Mouse (Mus musculus) heart, embryonic 11.5 days (tissue): Measurements from ENCODE around the gene AW011738. TPM values are rescaled to one million over a fixed set of nuclear protein-coding genes. Genes with fewer than 3 reads are reported as not detected.

ENCODE experiments used
- ATAC-seq: fragments of 200-750 bp; cut with Nextera tagmentation; replicated peaks from 2 replicates; pipeline ENCODE4 v1.8.0; 2017; ENCODE audit warnings: moderate library complexity; ENCODE audit not compliant: insufficient number of reproducible peaks, low FRiP score, low TSS enrichment
- H3K27ac ChIP-seq: fragments of 300-500 bp; sonication (generic); 2 replicates; pipeline ENCODE4 v1.5.1; 2014; ENCODE audit warnings: mild to moderate bottlenecking, low read depth, low read length
- H3K27me3 ChIP-seq: fragments of 300-500 bp; sonication (generic); 2 replicates; pipeline ENCODE4 v1.6.1; 2014; ENCODE audit warnings: mild to moderate bottlenecking, low read length, mixed read lengths; ENCODE audit not compliant: control insufficient read depth, insufficient read depth
- H3K36me3 ChIP-seq: fragments of 300-500 bp; sonication (generic); 2 replicates; pipeline ENCODE4 v1.6.1; 2014; ENCODE audit warnings: mild to moderate bottlenecking, low read length, moderate library complexity, mixed read lengths; ENCODE audit not compliant: control insufficient read depth, insufficient read depth
- H3K4me1 ChIP-seq: fragments of 300-500 bp; sonication (generic); 2 replicates; pipeline ENCODE4 v1.6.1; 2014; ENCODE audit warnings: low read length; ENCODE audit not compliant: control insufficient read depth, insufficient read depth
- H3K4me2 ChIP-seq: fragments of 300-500 bp; sonication (generic); 2 replicates; pipeline ENCODE4 v1.6.1; 2014; ENCODE audit warnings: mild to moderate bottlenecking, moderate library complexity
- H3K4me3 ChIP-seq: fragments of 300-500 bp; sonication (generic); 2 replicates; pipeline ENCODE4 v1.5.1; 2014; ENCODE audit warnings: low read depth, low read length
- H3K9ac ChIP-seq: fragments of 300-500 bp; sonication (generic); 2 replicates; pipeline ENCODE4 v1.6.1; 2014; ENCODE audit warnings: mild to moderate bottlenecking, low read depth, low read length, moderate library complexity
- H3K9me3 ChIP-seq: fragments of 300-500 bp; sonication (generic); replicated peaks from 2 replicates; pipeline ENCODE4 v1.6.1; 2016; ENCODE audit warnings: low read length; ENCODE audit not compliant: control insufficient read depth
- WGBS: fragments of 180-500 bp; shearing (Covaris S2); extraction: QIAGEN DNeasy Blood & Tissue Kit; methylation state at CpG from one replicate; pipeline ENCODE4 v1.1.7; 2014; ENCODE audit not compliant: insufficient replicate concordance; 5-methylcytosine and 5-hydroxymethylcytosine counted together
- microRNA-seq: library from miRNA; unstranded; fragments of <30 nt; microRNA quantifications from one replicate; pipeline ENCODE4, GENCODE M21; 2016; ENCODE audit warnings: borderline number of aligned reads
- polyA plus RNA-seq: library from polyadenylated mRNA; unstranded; fragments of >200 nt; fragmentation: Nextera tagmentation; extraction: Ambion mirVana; gene quantifications from 2 replicates; pipeline ENCODE4 v1.2.1, GENCODE M21; 2014

The AW011738 gene
- polyA plus RNA-seq, 1 experiment from 2014 or later = 0.70 TPM

- Histone ChIP-seq H3K4me1 (peaks cover 3% of the 10 kb centered on the region), H3K36me3 (peaks cover 32% of the 10 kb centered on the region), H3K4me2 (no peak overlapping the region), H3K9me3 (no peaks in the 10 kb centered on the region), H3K9ac (no peak overlapping the region), H3K4me3 (no peak overlapping the region), H3K27ac (no peak overlapping the region), H3K27me3 (peaks cover 18% of the 10 kb centered on the region)
- 0 out of 2 replicates have a peak, but pooled peaks have one; percentile 16 for ATAC-seq
- WGBS = 48% methylated on average over 11 of the region's 11 CpGs
These were observed 46.5 kb downstream of the AW011738 start for GRCm38 (mm10) chr4:156249567-156249966.

GRCm38 (mm10) chr4:156251081-156251480 lies 48.0 kb downstream of the AW011738 start:
- Histone ChIP-seq H3K4me1 (peaks cover 7% of the 10 kb centered on the region), H3K4me2 (peak overlapping the region; percentile 32; the same call in 1 of the 2 replicates), H3K4me3 (no peak overlapping the region), H3K9me3 (no peaks in the 10 kb centered on the region), H3K9ac (no peak overlapping the region), H3K27ac (no peak overlapping the region), H3K27me3 (peaks cover 29% of the 10 kb centered on the region), H3K36me3 (peaks cover 18% of the 10 kb centered on the region)
- ATAC-seq = no peak
- 77% methylated on average over 8 of the region's 8 CpGs for WGBS

- Histone ChIP-seq H3K27ac (peak overlapping the region; percentile 66), H3K4me1 (peaks cover 7% of the 10 kb centered on the region), H3K4me2 (peak overlapping the region; percentile 32), H3K4me3 (no peak overlapping the region), H3K36me3 (peaks cover 11% of the 10 kb centered on the region), H3K9me3 (no peaks in the 10 kb centered on the region), H3K9ac (no peak overlapping the region), H3K27me3 (peaks cover 29% of the 10 kb centered on the region)
- 28% methylated on average over 7 of the region's 7 CpGs for WGBS
- ATAC-seq = no peak
These were observed 49.0 kb downstream of the AW011738 start for GRCm38 (mm10) chr4:156252140-156252539.

GRCm38 (mm10) chr4:156252619-156253018 lies 49.5 kb downstream of the AW011738 start:
- H3K4me3 ChIP-seq = no peak overlapping the region
- peak overlapping the region; percentile 32 for H3K4me2 ChIP-seq
- peak overlapping the region; percentile 66 for H3K27ac ChIP-seq

GRCm38 (mm10) chr4:156253043-156253442 lies 49.9 kb downstream of the AW011738 start:
- peaks cover 6% of the 10 kb centered on the region for H3K36me3 ChIP-seq
- peak overlapping the region; percentile 32 for H3K4me2 ChIP-seq
- H3K9me3 ChIP-seq = no peaks in the 10 kb centered on the region
- peaks cover 7% of the 10 kb centered on the region for H3K4me1 ChIP-seq
- no peak overlapping the region for H3K4me3 ChIP-seq
- H3K9ac ChIP-seq = no peak overlapping the region; the same call in 1 of the 2 replicates
- H3K27me3 ChIP-seq = peaks cover 29% of the 10 kb centered on the region
- peak; percentile 80 for ATAC-seq
- WGBS = 35% methylated on average over 7 of the region's 7 CpGs
- peak overlapping the region; percentile 66 for H3K27ac ChIP-seq

More at GRCm38 (mm10) chr4:156252619-156253018, 49.5 kb downstream of the AW011738 start:
- Histone ChIP-seq H3K27me3 (peaks cover 29% of the 10 kb centered on the region), H3K9ac (peak overlapping the region; percentile 43; the same call in 1 of the 2 replicates), H3K9me3 (no peaks in the 10 kb centered on the region), H3K4me1 (peaks cover 7% of the 10 kb centered on the region), H3K36me3 (peaks cover 10% of the 10 kb centered on the region)
- 0 out of 2 replicates have a peak, but pooled peaks have one; percentile 20 for ATAC-seq
- 28% methylated on average over 3 of the region's 3 CpGs for WGBS

- Histone ChIP-seq H3K9ac (peak overlapping the region; percentile 43), H3K9me3 (no peaks in the 10 kb centered on the region), H3K4me1 (peaks cover 7% of the 10 kb centered on the region), H3K27ac (peak overlapping the region; percentile 32; the same call in 1 of the 2 replicates), H3K4me2 (peak overlapping the region; percentile 59), H3K4me3 (peak overlapping the region; percentile 34), H3K36me3 (no peaks in the 10 kb centered on the region), H3K27me3 (peaks cover 29% of the 10 kb centered on the region)
- WGBS = 2% methylated on average over 30 of the region's 30 CpGs
- peak; percentile 62; the same call in 1 of the 2 replicates for ATAC-seq
These were observed 51.4 kb downstream of the AW011738 start for GRCm38 (mm10) chr4:156254361-156255077.

Small RNA genes within 50 kb of the gene (microRNA-seq; reads per million reads assigned to microRNA genes)
- gene Mir7658 = 4.8 reads per million, percentile 38 among the genes with 10 or more reads in this experiment

Other genes starting within 250 kb of the AW011738 start
- 24.6 and 26.9 TPM in 2 replicates for gene C1qtnf12, start 241.0 kb upstream of the AW011738 start, polyA plus RNA-seq
- gene B3galt6, start 210.7 kb upstream of the AW011738 start, polyA plus RNA-seq = 10.1 and 11.6 TPM in 2 replicates
- 138 and 147 TPM in 2 replicates for gene Sdf4, start 210.4 kb upstream of the AW011738 start, polyA plus RNA-seq
- gene Tnfrsf4, start 189.5 kb upstream of the AW011738 start, polyA plus RNA-seq = 0.21 and 0.37 TPM in 2 replicates
- 1.3 and 1.7 TPM in 2 replicates for gene Tnfrsf18, start 177.1 kb upstream of the AW011738 start, polyA plus RNA-seq
- gene Ttll10, start 143.9 kb upstream of the AW011738 start, polyA plus RNA-seq = 0.36 TPM in 1 of 2 replicates, not detected in the other
- gene 9430015G10Rik, start 93.3 kb upstream of the AW011738 start, polyA plus RNA-seq = 23.6 and 26.5 TPM in 2 replicates
- 0.10 TPM in 1 of 2 replicates, not detected in the other for gene Rnf223, start 72.8 kb upstream of the AW011738 start, polyA plus RNA-seq
- gene Agrn, start 5.8 kb upstream of the AW011738 start, polyA plus RNA-seq = 36.7 and 44.8 TPM in 2 replicates
- gene Isg15, start 2.5 kb upstream of the AW011738 start, polyA plus RNA-seq = 0.29 and 0.41 TPM in 2 replicates
- 0.58 and 0.72 TPM in 2 replicates for gene Perm1, start 12.6 kb downstream of the AW011738 start, polyA plus RNA-seq
- gene Plekhn1, start 31.6 kb downstream of the AW011738 start, polyA plus RNA-seq = 8.7 and 12.2 TPM in 2 replicates
- gene Noc2l, start 32.7 kb downstream of the AW011738 start, polyA plus RNA-seq = 47.8 and 50.4 TPM in 2 replicates
- 4.3 TPM in 2 replicates for gene Samd11, start 52.4 kb downstream of the AW011738 start, polyA plus RNA-seq
- gene Vmn2r-ps159, start 127.8 kb downstream of the AW011738 start, polyA plus RNA-seq = not detected in 2 replicates